Mouse (Mus musculus) liver, adult 2 months (tissue): ENCODE results near the gene Inpp4b. TPM values are rescaled to one million over a fixed set of nuclear protein-coding genes. Genes with fewer than 3 reads are reported as not detected.
"Not testable (repeated sequence)": the region's sequence is repeated elsewhere in the genome, so short reads cannot be mapped to it uniquely, and the experiment has no call there.

ENCODE experiments used
- DNase-seq: peaks from one replicate; pipeline ENCODE4 v3.0.0-alpha.2; 2011; ENCODE audit warnings: low read depth, low spot score; ENCODE audit errors: extremely low read depth
- H3K27ac ChIP-seq: fragments of 200-500 bp; replicated peaks from 2 replicates; pipeline ENCODE4 v1.5.1; 2012; ENCODE audit warnings: low read depth, mild to moderate bottlenecking, control low read depth, inconsistent platforms, low read length; ENCODE audit not compliant: insufficient read depth
- H3K27me3 ChIP-seq: fragments of 200-500 bp; 2 replicates; pipeline ENCODE4 v1.6.1; 2012; ENCODE audit warnings: mild to moderate bottlenecking, moderate library complexity, low read length, inconsistent platforms; ENCODE audit not compliant: control insufficient read depth, insufficient read depth
- H3K36me3 ChIP-seq: fragments of 200-500 bp; 2 replicates; pipeline ENCODE4 v1.6.1; 2012; ENCODE audit warnings: low read length, inconsistent platforms; ENCODE audit not compliant: control insufficient read depth, insufficient read depth
- H3K4me1 ChIP-seq: fragments of 200-500 bp; 2 replicates; pipeline ENCODE4 v1.6.1; 2011; ENCODE audit warnings: low read length; ENCODE audit not compliant: control insufficient read depth, insufficient read depth
- H3K4me3 ChIP-seq: fragments of 200-500 bp; 2 replicates; pipeline ENCODE4 v1.5.1; 2011; ENCODE audit warnings: low read depth, mild to moderate bottlenecking, control low read depth, low read length, moderate library complexity; ENCODE audit not compliant: insufficient read depth
- H3K79me2 ChIP-seq: fragments of 200-500 bp; 2 replicates; pipeline ENCODE4 v1.6.1; 2012; ENCODE audit warnings: inconsistent platforms, mild to moderate bottlenecking, low read length, moderate library complexity; ENCODE audit not compliant: control insufficient read depth, insufficient read depth
- H3K9ac ChIP-seq: fragments of 200-500 bp; 2 replicates; pipeline ENCODE4 v1.6.1; 2012; ENCODE audit warnings: low read depth, mild to moderate bottlenecking, control low read depth, inconsistent platforms, low read length
- CTCF ChIP-seq: fragments of 200-500 bp; IDR thresholded peaks from 2 replicates; pipeline ENCODE4 v1.5.1; 2011; ENCODE audit warnings: low read depth, low read length, control low read depth
- POLR2A ChIP-seq: fragments of 200-500 bp; IDR thresholded peaks from 2 replicates; pipeline ENCODE4 v1.6.1; 2011; ENCODE audit warnings: low read length, control low read depth; ENCODE audit not compliant: insufficient read depth; ENCODE audit errors: extremely low read depth
- WGBS: fragments of 180-500 bp; shearing (Covaris S2); methylation state at CpG from one replicate; pipeline ENCODE4 v1.1.7; 2018; 5-methylcytosine and 5-hydroxymethylcytosine counted together
- polyA plus RNA-seq: library from polyadenylated mRNA; depleted of rRNA; stranded (reverse); fragments of >200 nt; gene quantifications from 2 replicates; pipeline ENCODE4 v1.2.3, GENCODE M21; 2012
- total RNA-seq: library from RNA; depleted of rRNA; stranded (reverse); fragments of >200 nt; gene quantifications from 2 replicates; pipeline ENCODE4 v1.2.3, GENCODE M21; 2014

Gene Inpp4b
- total and polyA plus RNA-seq, 2 experiments: 0.20 to 3.6 TPM

DNA sequence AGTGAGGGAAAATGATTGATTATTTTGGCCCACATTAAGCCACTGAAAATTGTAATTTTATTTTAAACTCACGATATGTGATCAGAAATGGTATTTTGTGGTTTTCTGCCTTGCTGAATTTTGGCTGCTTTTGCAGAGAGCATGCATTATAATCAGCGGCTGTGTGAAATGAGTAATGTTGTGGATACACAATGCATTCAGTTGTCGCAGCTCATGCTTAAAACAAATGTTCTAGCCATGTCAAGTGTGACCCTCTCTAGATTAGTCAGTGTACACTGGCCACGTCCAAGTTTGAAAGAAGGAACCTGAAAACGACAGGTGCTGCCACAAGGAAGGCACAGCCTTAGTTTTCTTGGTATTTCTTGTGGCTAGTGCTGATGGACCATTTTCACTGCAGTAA is 450.3 kb downstream of the Inpp4b start:
- no peak overlapping the region for H3K4me3 ChIP-seq
- no peak overlapping the region for H3K27ac ChIP-seq
- no peaks in the 10 kb centered on the region for H3K4me1 ChIP-seq
- 79% methylated on average over 5 of the region's 5 CpGs for WGBS
- no peak for DNase-seq
- H3K79me2 ChIP-seq: no peaks in the 10 kb centered on the region
- no peak overlapping the region for H3K9ac ChIP-seq
- no peak for TF ChIP-seq CTCF
- no peak for TF ChIP-seq POLR2A
- H3K27me3 ChIP-seq: no peaks in the 10 kb centered on the region
- H3K36me3 ChIP-seq: no peaks in the 10 kb centered on the region

DNA sequence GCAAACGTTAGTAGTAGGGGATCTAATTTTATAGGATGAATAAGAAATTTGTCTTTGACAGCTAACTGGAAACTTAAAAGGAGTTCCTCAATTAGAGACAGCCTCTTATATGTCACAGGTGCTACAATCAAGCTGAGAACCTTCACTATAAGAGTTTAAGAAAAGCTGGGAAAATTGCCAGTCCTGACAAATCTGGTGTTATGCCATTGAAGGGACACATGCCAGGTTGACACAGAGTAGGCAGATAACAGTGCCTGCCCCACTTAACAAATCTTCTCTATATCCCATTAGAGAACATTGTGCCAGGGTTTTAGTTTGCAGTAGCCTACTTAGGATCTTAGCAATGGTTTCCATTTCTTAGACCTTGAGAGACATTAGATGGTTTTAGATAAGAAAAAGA is 456.1 kb downstream of the Inpp4b start:
- DNase-seq: peak; percentile 5
- H3K4me3 ChIP-seq: no peak overlapping the region
- no peaks in the 10 kb centered on the region for H3K79me2 ChIP-seq
- no peaks in the 10 kb centered on the region for H3K4me1 ChIP-seq
- H3K27me3 ChIP-seq: no peaks in the 10 kb centered on the region
- WGBS: 59% methylated on average over 1 of the region's 1 CpGs
- H3K27ac ChIP-seq: no peak overlapping the region
- H3K9ac ChIP-seq: no peak overlapping the region
- no peaks in the 10 kb centered on the region for H3K36me3 ChIP-seq
- TF ChIP-seq POLR2A (no peak), CTCF (no peak)

- no peak for TF ChIP-seq POLR2A
- no peak for TF ChIP-seq CTCF
- Histone ChIP-seq H3K27me3 (no peaks in the 10 kb centered on the region), H3K79me2 (no peaks in the 10 kb centered on the region), H3K4me3 (no peak overlapping the region), H3K36me3 (no peaks in the 10 kb centered on the region), H3K9ac (no peak overlapping the region), H3K4me1 (no peaks in the 10 kb centered on the region), H3K27ac (no peak overlapping the region)
- no peak for DNase-seq
Observed at GRCm38 (mm10) chr8:81800792-81801191, 458.4 kb downstream of the Inpp4b start.

- H3K27me3 ChIP-seq: no peaks in the 10 kb centered on the region
Observed at GRCm38 (mm10) chr8:81806797-81807196, 464.4 kb downstream of the Inpp4b start.

GRCm38 (mm10) chr8:81807578-81807977 is 465.2 kb downstream of the Inpp4b start:
- 60% methylated on average over 6 of the region's 6 CpGs for WGBS
- TF ChIP-seq CTCF (no peak), POLR2A (no peak)
- Histone ChIP-seq H3K9ac (no peak overlapping the region), H3K4me1 (no peaks in the 10 kb centered on the region), H3K4me3 (no peak overlapping the region), H3K27ac (no peak overlapping the region), H3K27me3 (no peaks in the 10 kb centered on the region), H3K79me2 (no peaks in the 10 kb centered on the region), H3K36me3 (no peaks in the 10 kb centered on the region)
- no peak for DNase-seq

More at GRCm38 (mm10) chr8:81806797-81807196, 464.4 kb downstream of the Inpp4b start:
- Histone ChIP-seq H3K4me3 (no peak overlapping the region), H3K79me2 (no peaks in the 10 kb centered on the region), H3K27ac (no peak overlapping the region), H3K36me3 (no peaks in the 10 kb centered on the region), H3K9ac (no peak overlapping the region), H3K4me1 (no peaks in the 10 kb centered on the region)
- TF ChIP-seq CTCF (peak; percentile 49; the same call in 1 of the 2 replicates), POLR2A (no peak)
- peak; percentile 61 for DNase-seq

- no peaks in the 10 kb centered on the region for H3K4me1 ChIP-seq
- H3K4me3 ChIP-seq: no peak overlapping the region
- no peak overlapping the region for H3K9ac ChIP-seq
- H3K27me3 ChIP-seq: no peaks in the 10 kb centered on the region
- no peaks in the 10 kb centered on the region for H3K36me3 ChIP-seq
- no peak for DNase-seq
- 63% methylated on average over 1 of the region's 1 CpGs for WGBS
- TF ChIP-seq POLR2A (no peak), CTCF (no peak)
- H3K27ac ChIP-seq: no peak overlapping the region
- no peaks in the 10 kb centered on the region for H3K79me2 ChIP-seq
Observed at GRCm38 (mm10) chr8:81808406-81808805, 466.1 kb downstream of the Inpp4b start.

DNA sequence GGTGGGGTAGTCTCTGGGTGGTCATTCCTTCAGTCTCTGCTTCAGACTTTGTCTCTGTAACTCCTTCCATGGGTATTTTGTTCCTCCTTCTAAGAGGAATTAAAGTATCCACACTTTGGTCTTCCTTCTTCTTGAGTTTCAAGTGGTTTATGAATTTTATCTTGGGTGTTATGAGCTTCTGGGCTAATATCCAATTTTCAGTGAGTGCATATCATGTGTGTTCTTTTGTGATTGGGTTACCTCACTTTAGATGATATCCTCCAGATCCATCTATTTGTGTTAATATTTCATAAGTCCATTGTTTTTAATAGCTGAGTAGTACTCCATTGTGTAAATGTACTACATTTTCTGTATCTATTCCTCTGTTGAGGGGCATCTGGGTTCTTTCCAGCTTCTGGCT is 467.1 kb downstream of the Inpp4b start:
- not testable (repeated sequence) for H3K36me3 ChIP-seq, H3K4me3 ChIP-seq, H3K27ac ChIP-seq, DNase-seq, H3K27me3 ChIP-seq, H3K4me1 ChIP-seq, H3K9ac ChIP-seq, H3K79me2 ChIP-seq
